Mouse (Mus musculus) heart, embryonic 10.5 days (tissue): ENCODE measurements around the gene Setd5. TPM values are rescaled to one million over a fixed set of nuclear protein-coding genes. Genes with fewer than 3 reads are reported as not detected.

Experiments used
- DNase-seq: peaks from one replicate; pipeline ENCODE4 v3.0.0-alpha.2; 2017; ENCODE audit warnings: low spot score
- H3K27ac ChIP-seq: fragments of 300-500 bp; sonication (generic); 2 replicates; pipeline ENCODE4 v1.5.1; 2016; ENCODE audit warnings: mild to moderate bottlenecking
- H3K27me3 ChIP-seq: fragments of 300-500 bp; sonication (generic); 2 replicates; pipeline ENCODE4 v1.6.1; 2016; ENCODE audit warnings: mild to moderate bottlenecking; ENCODE audit not compliant: poor library complexity, insufficient read depth, severe bottlenecking
- H3K36me3 ChIP-seq: fragments of 300-500 bp; sonication (generic); 2 replicates; pipeline ENCODE4 v1.6.1; 2016; ENCODE audit warnings: mild to moderate bottlenecking, moderate library complexity
- H3K4me1 ChIP-seq: fragments of 300-500 bp; sonication (generic); 2 replicates; pipeline ENCODE4 v1.6.1; 2016; ENCODE audit warnings: mild to moderate bottlenecking
- H3K4me3 ChIP-seq: fragments of 300-500 bp; sonication (generic); 2 replicates; pipeline ENCODE4 v1.5.1; 2016; ENCODE audit warnings: mild to moderate bottlenecking, moderate library complexity
- H3K9me3 ChIP-seq: fragments of 300-500 bp; sonication (generic); 2 replicates; pipeline ENCODE4 v1.6.1; 2016; ENCODE audit warnings: mild to moderate bottlenecking, moderate library complexity
- WGBS: fragments of 180-500 bp; shearing (Covaris S2); methylation state at CpG from one replicate; pipeline ENCODE4 v1.1.7; 2016; 5-methylcytosine and 5-hydroxymethylcytosine counted together
- polyA plus RNA-seq: library from polyadenylated mRNA; unstranded; fragments of >200 nt; fragmentation: Nextera tagmentation; extraction: Ambion mirVana; gene quantifications from 2 replicates; pipeline ENCODE4 v1.2.1, GENCODE M21; 2016

The Setd5 gene
- polyA plus RNA-seq, 1 experiment from 2014 or later: 82.2 TPM

DNA sequence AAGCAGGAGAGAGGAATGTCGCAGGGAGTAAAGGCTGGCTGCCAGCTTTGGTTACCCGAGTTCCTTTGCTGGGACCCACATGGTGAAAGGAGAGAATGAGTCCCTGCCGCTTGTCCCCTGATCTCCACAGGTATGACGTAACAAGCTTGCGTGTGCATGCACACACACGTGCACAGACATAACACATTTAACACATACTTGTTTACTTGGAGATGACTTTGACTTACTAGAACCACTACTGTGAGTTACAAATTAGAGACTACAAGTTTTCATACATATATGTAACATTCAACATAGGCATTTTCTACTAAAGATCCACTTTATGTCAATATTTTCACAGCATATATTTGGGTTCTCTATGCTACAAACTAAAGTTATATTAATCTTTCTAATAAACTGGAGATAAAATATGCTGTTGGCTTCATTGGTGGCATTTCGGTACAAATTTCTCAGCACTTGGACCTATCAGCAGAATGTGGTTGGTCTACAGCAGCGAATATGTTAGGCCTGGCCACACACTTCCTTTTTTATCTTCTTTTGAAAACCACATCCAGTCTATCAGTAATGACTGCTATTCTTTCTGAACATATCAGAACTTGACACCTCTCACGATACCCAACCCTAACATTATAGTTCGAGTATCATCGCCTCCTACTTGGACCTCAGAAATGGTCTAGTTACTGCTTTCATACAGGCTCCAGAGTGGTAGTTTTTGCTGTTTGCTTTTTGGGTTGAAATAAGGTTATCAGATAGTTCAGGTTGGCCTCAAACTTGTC is 35.8 kb upstream of the Setd5 start:
- Histone ChIP-seq H3K4me3 (no peak overlapping the region), H3K9me3 (no peaks in the 10 kb centered on the region), H3K27me3 (no peaks in the 10 kb centered on the region), H3K36me3 (no peaks in the 10 kb centered on the region), H3K4me1 (peaks cover 17% of the 10 kb centered on the region), H3K27ac (no peak overlapping the region)
- peak; percentile 14 for DNase-seq
- WGBS: 75% methylated on average over 11 of the region's 11 CpGs

- peak overlapping the region; percentile 76 for H3K4me3 ChIP-seq
- no peaks in the 10 kb centered on the region for H3K27me3 ChIP-seq
- peak; percentile 76 for DNase-seq
- H3K4me1 ChIP-seq: peaks cover 20% of the 10 kb centered on the region
- under 1% methylated on average over 11 of the region's 11 CpGs for WGBS
- peaks cover 21% of the 10 kb centered on the region for H3K36me3 ChIP-seq
- no peaks in the 10 kb centered on the region for H3K9me3 ChIP-seq
- H3K27ac ChIP-seq: peak overlapping the region; percentile 92
These were observed 31.6 kb upstream of the Setd5 start for GRCm38 (mm10) chr6:113045575-113045974.

- no peaks in the 10 kb centered on the region for H3K9me3 ChIP-seq
- WGBS: under 1% methylated on average over 59 of the region's 59 CpGs
- H3K27me3 ChIP-seq: no peaks in the 10 kb centered on the region
- H3K36me3 ChIP-seq: peaks cover 29% of the 10 kb centered on the region
- peak within 1 kb of the TSS; percentile 92 for H3K27ac ChIP-seq
- H3K4me1 ChIP-seq: peaks cover 20% of the 10 kb centered on the region
- peak within 1 kb of the TSS; percentile 76 for H3K4me3 ChIP-seq
- DNase-seq: peak; percentile 99
These were observed 30.9 kb upstream of the Setd5 start, which contains the start of gene Thumpd3 for GRCm38 (mm10) chr6:113046041-113046975. TSS of gene Thumpd3 (plus strand) at chr6:113046225.

- no peak for DNase-seq
- WGBS: 63% methylated on average over 15 of the region's 15 CpGs
- Histone ChIP-seq H3K4me3 (peak overlapping the region; percentile 76), H3K9me3 (no peaks in the 10 kb centered on the region), H3K4me1 (peaks cover 20% of the 10 kb centered on the region), H3K36me3 (peaks cover 36% of the 10 kb centered on the region), H3K27me3 (no peaks in the 10 kb centered on the region), H3K27ac (peak overlapping the region; percentile 92)
These were observed 30.0 kb upstream of the Setd5 start for GRCm38 (mm10) chr6:113047016-113047746.

GRCm38 (mm10) chr6:113048371-113048770 is 28.8 kb upstream of the Setd5 start:
- WGBS: 92% methylated on average over 2 of the region's 2 CpGs
- H3K9me3 ChIP-seq: no peaks in the 10 kb centered on the region
- H3K4me3 ChIP-seq: no peak overlapping the region

GRCm38 (mm10) chr6:113049159-113049558 is 28.0 kb upstream of the Setd5 start:
- 84% methylated on average over 3 of the region's 3 CpGs for WGBS
- peaks cover 20% of the 10 kb centered on the region for H3K4me1 ChIP-seq
- no peaks in the 10 kb centered on the region for H3K9me3 ChIP-seq
- H3K27me3 ChIP-seq: no peaks in the 10 kb centered on the region
- H3K27ac ChIP-seq: no peak overlapping the region
- DNase-seq: no peak
- H3K4me3 ChIP-seq: no peak overlapping the region
- H3K36me3 ChIP-seq: peaks cover 54% of the 10 kb centered on the region

More at GRCm38 (mm10) chr6:113048371-113048770, 28.8 kb upstream of the Setd5 start:
- Histone ChIP-seq H3K4me1 (peaks cover 20% of the 10 kb centered on the region), H3K36me3 (peaks cover 46% of the 10 kb centered on the region), H3K27me3 (no peaks in the 10 kb centered on the region), H3K27ac (no peak overlapping the region)
- no peak for DNase-seq

- Histone ChIP-seq H3K27me3 (no peaks in the 10 kb centered on the region), H3K9me3 (no peaks in the 10 kb centered on the region), H3K4me3 (no peak overlapping the region), H3K4me1 (no peaks in the 10 kb centered on the region), H3K27ac (no peak overlapping the region), H3K36me3 (peaks cover 89% of the 10 kb centered on the region)
- no peak for DNase-seq
- WGBS: 76% methylated on average over 3 of the region's 3 CpGs
These were observed 24.2 kb upstream of the Setd5 start for GRCm38 (mm10) chr6:113052972-113053371.

GRCm38 (mm10) chr6:113054552-113055107 is 22.5 kb upstream of the Setd5 start:
- Histone ChIP-seq H3K27me3 (no peaks in the 10 kb centered on the region), H3K9me3 (no peaks in the 10 kb centered on the region), H3K27ac (no peak overlapping the region), H3K4me3 (no peak overlapping the region), H3K4me1 (no peaks in the 10 kb centered on the region), H3K36me3 (peaks cover 88% of the 10 kb centered on the region)
- no peak for DNase-seq
- WGBS: 87% methylated on average over 6 of the region's 6 CpGs

DNA sequence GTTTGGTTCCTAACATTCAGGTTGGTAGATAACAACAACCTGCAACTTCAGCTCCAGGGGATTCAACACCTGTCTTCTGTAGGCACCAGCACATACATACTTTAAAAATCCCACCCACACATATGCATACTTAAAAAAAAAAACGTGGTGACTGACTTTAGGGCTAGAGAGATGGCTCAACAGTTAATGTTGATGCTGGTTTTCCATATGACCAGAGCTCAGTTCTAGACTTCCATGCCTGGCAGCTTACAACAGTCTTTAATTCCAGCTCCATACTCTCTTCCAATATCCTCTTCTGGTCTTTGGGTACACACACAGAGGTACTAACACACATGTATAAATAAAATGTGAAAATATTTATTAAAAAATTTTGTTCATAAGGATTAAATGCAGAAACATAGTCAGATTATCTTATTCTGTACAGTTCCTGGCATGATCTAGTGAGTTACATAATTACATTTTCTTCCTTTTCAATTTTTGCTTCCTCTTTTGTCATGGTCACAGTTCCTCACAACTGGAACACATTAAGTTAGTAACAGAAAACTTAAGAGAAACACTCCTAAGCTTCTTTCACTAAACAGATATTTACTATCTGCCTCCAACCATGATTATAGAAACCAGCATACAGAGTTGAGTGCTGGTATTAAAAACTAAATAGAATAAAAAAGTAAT is 16.1 kb upstream of the Setd5 start:
- Histone ChIP-seq H3K27ac (no peak overlapping the region), H3K27me3 (no peaks in the 10 kb centered on the region), H3K9me3 (no peaks in the 10 kb centered on the region), H3K4me3 (no peak overlapping the region), H3K4me1 (no peaks in the 10 kb centered on the region), H3K36me3 (peaks cover 90% of the 10 kb centered on the region)
- DNase-seq: no peak
- 77% methylated on average over 1 of the region's 1 CpGs for WGBS

- DNase-seq: no peak
- no peaks in the 10 kb centered on the region for H3K4me1 ChIP-seq
- H3K27me3 ChIP-seq: no peaks in the 10 kb centered on the region
- H3K36me3 ChIP-seq: peaks cover 92% of the 10 kb centered on the region
- 77% methylated on average over 3 of the region's 3 CpGs for WGBS
- H3K4me3 ChIP-seq: no peak overlapping the region
- no peak overlapping the region for H3K27ac ChIP-seq
- H3K9me3 ChIP-seq: no peaks in the 10 kb centered on the region
These were observed 14.9 kb upstream of the Setd5 start for GRCm38 (mm10) chr6:113062253-113062652.

GRCm38 (mm10) chr6:113063363-113063762 is 13.8 kb upstream of the Setd5 start:
- Histone ChIP-seq H3K4me3 (no peak overlapping the region), H3K27me3 (no peaks in the 10 kb centered on the region), H3K9me3 (no peaks in the 10 kb centered on the region), H3K36me3 (peaks cover 95% of the 10 kb centered on the region), H3K27ac (no peak overlapping the region), H3K4me1 (no peaks in the 10 kb centered on the region)
- WGBS: 81% methylated on average over 10 of the region's 10 CpGs
- no peak for DNase-seq

GRCm38 (mm10) chr6:113065186-113065585 is 12.0 kb upstream of the Setd5 start:
- H3K9me3 ChIP-seq: no peaks in the 10 kb centered on the region
- H3K27me3 ChIP-seq: no peaks in the 10 kb centered on the region
- peaks cover 92% of the 10 kb centered on the region for H3K36me3 ChIP-seq
- WGBS: 87% methylated on average over 3 of the region's 3 CpGs
- H3K4me1 ChIP-seq: no peaks in the 10 kb centered on the region
- H3K4me3 ChIP-seq: no peak overlapping the region
- no peak for DNase-seq
- H3K27ac ChIP-seq: no peak overlapping the region
